Mouse (Mus musculus): ENCODE results near the gene Tph2. TPM values are rescaled to one million over a fixed set of nuclear protein-coding genes. Genes with fewer than 3 reads are reported as not detected.

The Tph2 gene
- polyA plus RNA-seq, 1 experiment from 2014 or later = 0.07 TPM

DNA sequence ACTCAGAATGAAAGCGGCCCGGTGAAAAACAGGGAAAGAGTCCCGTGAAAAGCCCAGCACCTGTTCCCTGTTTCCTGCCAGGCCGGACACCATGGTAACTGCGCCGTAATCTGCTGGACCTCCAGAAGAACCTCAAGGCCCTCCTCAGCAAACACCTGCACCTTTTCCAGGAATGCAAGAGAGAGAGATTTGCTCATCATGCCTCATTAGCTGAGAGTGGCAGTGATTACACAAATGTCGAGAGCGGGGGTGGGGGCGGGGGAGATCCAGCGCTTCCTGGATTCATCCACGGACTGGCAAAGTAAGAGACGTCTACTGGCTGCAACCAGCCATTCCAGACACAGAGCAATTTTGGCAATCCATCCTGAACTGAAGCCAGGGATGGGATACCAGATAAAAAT, 9.2 kb downstream of the Tph2 start:
- no peaks in the 10 kb centered on the region for H3K4me1 ChIP-seq
- 63% methylated on average over 12 of the region's 12 CpGs for WGBS
- H3K27ac ChIP-seq (replicated peaks) = no peak overlapping the region
- H3K4me3 ChIP-seq = no peak overlapping the region
- no peak for DNase-seq (ENCODE audit: low spot score)
- no peaks in the 10 kb centered on the region for H3K9me3 ChIP-seq (replicated peaks)
- no peaks in the 10 kb centered on the region for H3K36me3 ChIP-seq
- H3K27me3 ChIP-seq (ENCODE audit: low read depth, poor library complexity, severe bottlenecking) = no peaks in the 10 kb centered on the region

DNA sequence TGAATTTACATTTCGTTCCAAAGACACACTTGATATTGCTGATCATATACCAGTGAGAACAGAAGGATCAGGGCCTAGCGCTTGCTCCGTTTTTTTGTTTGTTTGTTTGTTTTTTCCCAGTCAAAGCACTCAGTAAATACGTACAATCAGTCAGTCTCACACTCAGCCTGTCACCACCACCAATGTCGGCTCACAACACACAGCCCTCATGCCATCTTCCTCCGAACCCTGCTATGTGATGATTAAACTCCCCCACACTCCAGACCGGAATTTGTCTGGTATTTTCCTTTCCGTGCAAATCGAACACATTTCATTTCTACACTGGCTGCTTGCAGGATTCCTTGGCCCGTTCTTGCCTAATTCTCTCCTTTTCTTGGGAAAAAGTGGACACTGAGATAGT, 11.5 kb downstream of the Tph2 start:
- Histone ChIP-seq H3K9me3 (replicated peaks) (no peaks in the 10 kb centered on the region), H3K27ac (replicated peaks) (no peak overlapping the region), H3K4me3 (no peak overlapping the region), H3K27me3 (ENCODE audit: low read depth, poor library complexity, severe bottlenecking) (no peaks in the 10 kb centered on the region), H3K36me3 (no peaks in the 10 kb centered on the region), H3K4me1 (peaks cover 5% of the 10 kb centered on the region; the same call in 1 of the 2 replicates)
- DNase-seq (ENCODE audit: low spot score) = no peak
- WGBS = 84% methylated on average over 10 of the region's 10 CpGs

DNA sequence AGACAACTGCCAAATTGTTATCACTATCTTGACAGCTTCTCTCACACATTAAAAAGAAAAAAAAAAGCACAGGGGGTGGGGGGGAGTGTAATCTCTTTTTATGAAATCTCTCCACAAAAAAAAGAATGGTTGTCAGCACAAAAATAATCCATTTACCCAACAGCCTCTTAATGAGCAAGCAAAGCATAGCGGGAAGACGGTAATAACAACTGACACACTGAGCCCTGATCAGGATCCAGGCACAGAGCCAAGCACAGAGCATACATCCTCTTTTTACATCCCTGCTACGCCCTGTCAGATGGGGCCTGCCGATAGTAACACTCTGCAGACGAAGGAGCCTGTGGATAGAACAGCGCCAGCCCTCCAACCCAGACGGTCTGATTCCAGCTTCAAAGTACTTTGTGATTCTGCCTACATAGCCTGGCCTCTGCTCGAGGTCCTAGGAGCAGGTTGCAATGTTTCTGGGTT, 13.4 kb downstream of the Tph2 start:
- Histone ChIP-seq H3K36me3 (no peaks in the 10 kb centered on the region), H3K27me3 (ENCODE audit: low read depth, poor library complexity, severe bottlenecking) (no peaks in the 10 kb centered on the region), H3K4me3 (no peak overlapping the region), H3K4me1 (peaks cover 5% of the 10 kb centered on the region; the same call in 1 of the 2 replicates), H3K27ac (replicated peaks) (no peak overlapping the region), H3K9me3 (replicated peaks) (no peaks in the 10 kb centered on the region)
- 83% methylated on average over 8 of the region's 8 CpGs for WGBS
- DNase-seq (ENCODE audit: low spot score) = no peak

DNA sequence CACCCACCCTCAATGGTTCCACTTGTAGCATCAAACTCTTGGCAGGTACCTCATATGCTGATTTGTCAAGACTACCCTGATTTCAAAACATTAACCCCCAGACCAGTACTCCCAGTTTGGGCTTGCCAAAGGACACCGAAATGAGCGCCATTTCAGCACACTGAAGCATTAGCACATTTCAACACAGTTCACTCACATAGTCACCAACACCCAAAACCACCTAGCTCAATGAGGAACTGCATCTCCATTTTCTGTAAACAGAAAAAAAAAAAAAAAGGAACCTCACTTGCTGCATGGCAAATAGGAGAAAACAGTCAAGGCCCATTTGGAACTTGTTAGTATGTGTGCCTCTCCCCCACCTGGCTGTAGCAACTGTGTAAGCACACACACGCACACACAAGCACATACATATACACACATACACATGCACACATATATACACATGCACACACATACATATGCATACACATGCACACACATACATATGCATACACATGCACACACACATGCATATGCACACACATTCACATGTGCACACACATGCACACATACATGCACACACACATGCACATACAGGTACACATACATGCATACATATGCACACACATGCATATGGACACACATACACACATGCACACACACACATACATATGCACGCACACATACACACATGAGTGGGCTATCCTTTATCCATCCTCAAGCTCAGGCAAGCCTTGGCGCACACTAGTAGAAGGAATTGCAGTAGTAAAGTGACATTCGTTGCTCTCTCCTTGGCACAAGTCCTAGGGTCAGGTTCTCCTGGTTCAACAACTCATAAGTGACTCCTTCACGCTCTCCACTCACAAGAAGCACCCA, 14.1 kb downstream of the Tph2 start:
- 94% methylated on average over 7 of the region's 7 CpGs for WGBS

DNA sequence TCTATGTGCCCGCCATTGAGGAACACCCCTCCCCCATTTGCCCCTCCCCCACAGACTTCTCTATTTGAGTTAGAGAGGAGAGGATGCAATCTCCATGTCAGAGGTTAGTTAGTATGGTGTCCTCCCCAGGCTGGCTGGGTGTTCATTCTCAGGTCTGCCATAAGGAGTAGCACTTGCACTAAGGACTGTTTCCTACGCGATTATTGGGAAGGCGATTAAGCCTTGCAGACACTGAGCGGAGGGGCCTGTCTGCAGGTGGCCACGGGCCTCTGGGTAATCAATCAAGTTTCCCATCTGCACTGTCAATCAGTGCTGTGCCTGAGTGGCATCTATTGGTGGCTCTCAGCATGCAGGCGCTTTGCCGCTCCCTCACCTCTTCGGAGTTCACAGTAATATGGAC, 15.4 kb downstream of the Tph2 start:
- Histone ChIP-seq H3K4me3 (no peak overlapping the region), H3K36me3 (no peaks in the 10 kb centered on the region), H3K27ac (replicated peaks) (no peak overlapping the region), H3K4me1 (peaks cover 5% of the 10 kb centered on the region; the same call in 1 of the 2 replicates), H3K9me3 (replicated peaks) (no peaks in the 10 kb centered on the region), H3K27me3 (ENCODE audit: low read depth, poor library complexity, severe bottlenecking) (no peaks in the 10 kb centered on the region)
- 38% methylated on average over 9 of the region's 9 CpGs for WGBS
- DNase-seq (ENCODE audit: low spot score) = no peak

More for the DNA sequence above, 14.1 kb downstream of the Tph2 start:
- Histone ChIP-seq H3K4me1 (peaks cover 5% of the 10 kb centered on the region; the same call in 1 of the 2 replicates), H3K9me3 (replicated peaks) (no peaks in the 10 kb centered on the region), H3K4me3 (no peak overlapping the region), H3K27me3 (ENCODE audit: low read depth, poor library complexity, severe bottlenecking) (no peaks in the 10 kb centered on the region), H3K27ac (replicated peaks) (no peak overlapping the region), H3K36me3 (no peaks in the 10 kb centered on the region)
- DNase-seq (ENCODE audit: low spot score) = no peak

DNA sequence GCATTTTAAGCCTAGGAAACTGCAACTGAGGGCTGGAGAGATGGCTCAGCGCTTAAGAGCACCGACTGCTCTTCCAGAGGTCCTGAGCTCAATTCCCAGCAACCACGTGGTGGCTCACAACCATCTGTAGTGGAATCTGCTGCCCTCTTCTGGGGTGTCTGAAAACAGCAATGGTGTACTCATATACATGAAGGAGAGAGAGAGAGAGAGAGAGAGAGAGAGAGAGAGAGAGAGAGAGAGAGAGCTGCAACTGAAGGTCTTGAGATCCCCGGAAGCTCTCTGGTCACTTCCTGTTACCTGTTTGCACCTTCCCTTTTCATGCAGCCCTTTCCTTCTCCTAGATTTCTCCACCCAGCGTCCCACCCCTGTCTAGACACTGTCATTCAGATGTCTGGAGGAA, 24.5 kb downstream of the Tph2 start:
- WGBS = 65% methylated on average over 5 of the region's 5 CpGs
- H3K4me1 ChIP-seq = 0 out of 2 replicates have a peak, but pooled peaks cover 4% of the 10 kb centered on the region
- H3K27me3 ChIP-seq (ENCODE audit: low read depth, poor library complexity, severe bottlenecking) = no peaks in the 10 kb centered on the region
- no peak for DNase-seq (ENCODE audit: low spot score)
- H3K27ac ChIP-seq (replicated peaks) = no peak overlapping the region
- H3K36me3 ChIP-seq = no peaks in the 10 kb centered on the region
- H3K4me3 ChIP-seq = no peak overlapping the region
- no peaks in the 10 kb centered on the region for H3K9me3 ChIP-seq (replicated peaks)

DNA sequence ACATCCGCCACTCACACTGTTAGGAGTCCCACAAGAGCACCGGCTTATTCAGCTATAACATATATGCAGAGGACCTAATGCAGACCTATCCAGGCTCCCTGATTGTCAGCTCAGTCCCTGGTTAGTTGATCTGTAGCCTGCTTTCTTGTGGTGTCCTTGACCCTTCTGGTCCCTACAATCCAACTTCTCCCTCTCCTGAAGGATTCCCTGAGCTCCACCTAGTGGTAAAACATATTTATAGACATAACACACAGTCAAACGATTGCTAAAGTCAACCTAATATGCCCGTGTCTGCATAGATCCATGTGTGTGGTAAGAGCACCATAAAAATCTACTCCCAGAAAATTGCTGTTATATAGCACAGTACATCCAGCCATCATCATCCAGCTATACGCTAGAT, 37.5 kb downstream of the Tph2 start:
- whole genome bisulfite sequencing = 79% methylated on average over 5 of the region's 5 CpGs
- Histone ChIP-seq H3K9me3 (replicated peaks) (no peaks in the 10 kb centered on the region), H3K4me1 (no peaks in the 10 kb centered on the region), H3K4me3 (no peak overlapping the region), H3K27ac (replicated peaks) (no peak overlapping the region), H3K27me3 (ENCODE audit: low read depth, poor library complexity, severe bottlenecking) (no peaks in the 10 kb centered on the region), H3K36me3 (no peaks in the 10 kb centered on the region)
- DNase-seq (ENCODE audit: low spot score) = no peak

DNA sequence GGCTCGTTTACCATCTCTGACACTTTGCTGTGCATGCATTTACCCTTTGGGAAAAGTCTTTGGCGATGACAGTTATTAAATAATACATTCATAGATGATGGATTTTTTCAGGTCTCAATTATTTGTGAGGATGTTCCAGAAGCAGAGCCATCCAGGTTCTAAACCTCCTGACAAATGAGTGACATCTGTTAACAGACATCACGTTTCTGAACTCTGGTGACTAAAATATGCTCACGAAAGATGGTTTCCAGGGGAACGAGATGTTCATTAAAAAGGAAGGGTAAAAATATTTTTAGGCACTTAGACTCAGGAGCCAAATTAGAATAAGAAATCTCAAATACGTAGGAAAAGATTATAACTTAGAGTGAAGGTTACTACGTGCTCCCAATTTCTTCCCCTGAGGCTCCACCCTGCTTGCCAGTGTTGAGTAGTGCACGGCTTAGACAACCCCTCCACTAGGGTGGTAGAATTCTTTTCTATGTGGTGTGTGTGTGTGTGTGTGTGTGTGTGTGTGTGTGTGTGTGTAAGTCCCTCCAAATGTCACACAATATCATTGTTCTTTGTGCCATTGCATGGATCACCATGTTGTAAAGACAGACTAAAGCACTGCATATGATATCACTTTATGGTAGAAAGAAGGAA, 38.4 kb downstream of the Tph2 start:
- Histone ChIP-seq H3K4me1 (no peaks in the 10 kb centered on the region), H3K36me3 (no peaks in the 10 kb centered on the region), H3K27ac (replicated peaks) (no peak overlapping the region), H3K27me3 (ENCODE audit: low read depth, poor library complexity, severe bottlenecking) (no peaks in the 10 kb centered on the region), H3K9me3 (replicated peaks) (no peaks in the 10 kb centered on the region), H3K4me3 (no peak overlapping the region)
- WGBS = 91% methylated on average over 8 of the region's 8 CpGs
- no peak for DNase-seq (ENCODE audit: low spot score)

DNA sequence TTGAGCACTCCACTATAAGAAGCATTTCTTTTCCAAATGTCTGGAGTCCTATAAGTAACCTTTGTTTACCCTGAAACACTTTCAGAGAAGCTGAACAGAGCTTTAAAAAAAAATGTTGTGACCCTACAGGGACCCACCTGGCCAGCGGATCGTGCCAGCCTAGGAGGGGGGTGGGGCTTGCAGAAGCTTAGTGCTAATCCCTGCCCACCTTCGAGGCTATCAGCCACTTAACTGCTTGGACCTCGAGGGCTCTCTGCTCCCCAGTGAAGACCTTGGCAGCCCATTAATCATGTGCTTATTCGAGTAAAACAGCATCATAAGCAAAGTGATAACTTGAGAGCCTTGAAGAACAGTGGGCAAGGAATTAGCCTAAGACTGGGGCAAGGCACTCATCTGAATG, 40.3 kb downstream of the Tph2 start:
- WGBS = 37% methylated on average over 5 of the region's 5 CpGs
- Histone ChIP-seq H3K36me3 (no peaks in the 10 kb centered on the region), H3K9me3 (replicated peaks) (no peaks in the 10 kb centered on the region), H3K27me3 (ENCODE audit: low read depth, poor library complexity, severe bottlenecking) (no peaks in the 10 kb centered on the region), H3K27ac (replicated peaks) (no peak overlapping the region), H3K4me1 (no peaks in the 10 kb centered on the region), H3K4me3 (no peak overlapping the region)
- no peak for DNase-seq (ENCODE audit: low spot score)

DNA sequence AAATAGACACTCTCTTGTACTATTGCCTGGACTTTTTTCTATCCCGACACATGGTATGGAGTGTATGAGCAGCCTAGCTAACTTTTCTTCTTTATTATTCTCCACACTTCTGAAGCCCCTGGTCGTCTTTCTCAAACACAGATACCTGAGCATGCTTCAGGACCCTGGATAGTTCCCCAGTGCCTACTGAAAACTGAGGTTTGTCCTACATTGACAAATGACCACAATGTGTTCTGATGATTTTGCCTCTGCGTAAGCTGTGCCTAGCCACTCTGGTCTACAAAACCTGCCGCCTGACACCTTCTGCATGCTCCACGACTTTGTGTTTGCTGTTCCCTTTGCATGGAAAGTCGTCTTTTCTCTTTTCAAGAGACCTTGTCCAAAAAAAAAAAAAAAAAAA, 41.2 kb downstream of the Tph2 start:
- Histone ChIP-seq H3K9me3 (replicated peaks) (no peaks in the 10 kb centered on the region), H3K27me3 (ENCODE audit: low read depth, poor library complexity, severe bottlenecking) (no peaks in the 10 kb centered on the region), H3K4me1 (no peaks in the 10 kb centered on the region), H3K27ac (replicated peaks) (no peak overlapping the region), H3K36me3 (no peaks in the 10 kb centered on the region), H3K4me3 (no peak overlapping the region)
- DNase-seq (ENCODE audit: low spot score) = no peak
- 54% methylated on average over 6 of the region's 6 CpGs for WGBS

DNA sequence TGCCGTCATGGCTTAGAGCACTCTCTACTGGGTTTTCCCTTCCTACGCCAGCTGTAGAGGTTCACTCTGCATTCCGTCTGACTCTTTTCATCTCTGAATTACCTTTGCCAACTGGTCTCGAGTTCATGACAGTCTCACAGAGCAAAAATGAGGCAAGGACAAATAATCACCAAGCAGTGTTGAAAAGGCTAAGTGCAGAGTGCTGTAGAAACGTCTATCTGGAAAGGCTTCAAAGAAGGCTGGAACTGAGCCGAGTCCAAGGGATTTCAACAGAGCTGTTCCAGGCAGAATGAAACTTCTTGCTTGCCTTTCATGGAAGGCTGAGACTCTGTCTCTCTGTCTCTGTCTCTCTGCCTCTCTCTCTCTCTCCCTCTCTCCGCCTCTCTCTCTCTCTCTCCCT, 47.8 kb downstream of the Tph2 start:
- 85% methylated on average over 7 of the region's 7 CpGs for WGBS
- H3K4me1 ChIP-seq = no peaks in the 10 kb centered on the region
- no peak overlapping the region for H3K4me3 ChIP-seq
- no peaks in the 10 kb centered on the region for H3K27me3 ChIP-seq (ENCODE audit: low read depth, poor library complexity, severe bottlenecking)
- no peaks in the 10 kb centered on the region for H3K36me3 ChIP-seq
- no peak overlapping the region for H3K27ac ChIP-seq (replicated peaks)
- DNase-seq (ENCODE audit: low spot score) = no peak
- H3K9me3 ChIP-seq (replicated peaks) = no peaks in the 10 kb centered on the region

DNA sequence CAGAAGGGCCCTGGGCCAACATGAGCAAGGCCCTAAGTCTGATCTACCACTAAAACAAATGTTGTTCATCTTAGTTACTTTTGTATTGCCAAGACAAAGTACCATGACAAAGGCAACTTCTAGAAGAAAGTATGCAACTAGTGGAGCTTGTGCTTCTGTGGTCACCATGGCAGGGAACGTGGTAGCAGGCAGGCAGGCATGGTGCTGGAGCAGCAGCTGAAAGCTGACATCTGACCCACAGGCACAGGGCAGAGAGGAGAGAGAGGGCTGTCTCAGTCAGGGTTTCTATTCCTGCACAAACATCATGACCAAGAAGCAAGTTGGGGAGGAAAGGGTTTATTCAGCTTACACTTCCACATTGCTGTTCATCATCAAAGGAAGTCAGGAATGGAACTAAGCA, 56.9 kb downstream of the Tph2 start:
- H3K27ac ChIP-seq (replicated peaks) = no peak overlapping the region
- no peaks in the 10 kb centered on the region for H3K27me3 ChIP-seq (ENCODE audit: low read depth, poor library complexity, severe bottlenecking)
- peaks cover 13% of the 10 kb centered on the region; the same call in 1 of the 2 replicates for H3K4me1 ChIP-seq
- no peak for DNase-seq (ENCODE audit: low spot score)
- H3K9me3 ChIP-seq (replicated peaks) = no peaks in the 10 kb centered on the region
- no peak overlapping the region for H3K4me3 ChIP-seq
- no peaks in the 10 kb centered on the region for H3K36me3 ChIP-seq
- WGBS = 76% methylated on average over 1 of the region's 1 CpGs

DNA sequence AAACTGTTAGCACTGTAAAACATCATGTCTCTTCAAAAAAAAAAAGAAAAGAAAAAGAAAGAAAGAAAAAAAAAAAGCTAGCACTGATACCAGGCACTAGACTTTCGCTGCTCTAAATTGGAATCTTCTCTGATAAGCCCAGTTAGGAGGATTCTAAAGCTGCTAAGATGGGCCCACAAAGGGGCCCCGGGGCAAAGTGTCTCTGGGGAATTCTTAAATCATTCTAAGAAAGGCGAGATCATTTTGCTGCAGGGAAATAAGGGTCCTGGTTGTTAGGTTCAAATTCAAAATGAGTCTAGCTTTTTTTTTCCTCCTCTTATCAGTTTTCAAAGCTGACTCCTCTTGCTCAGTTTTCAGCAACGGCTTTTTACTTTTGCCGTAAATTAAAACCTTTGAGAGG, 59.3 kb downstream of the Tph2 start:
- H3K27ac ChIP-seq (replicated peaks) = no peak overlapping the region
- H3K27me3 ChIP-seq (ENCODE audit: low read depth, poor library complexity, severe bottlenecking) = no peaks in the 10 kb centered on the region
- no peaks in the 10 kb centered on the region for H3K36me3 ChIP-seq
- H3K4me3 ChIP-seq = no peak overlapping the region
- 58% methylated on average over 5 of the region's 5 CpGs for WGBS
- DNase-seq (ENCODE audit: low spot score) = no peak
- H3K4me1 ChIP-seq = peaks cover 13% of the 10 kb centered on the region; the same call in 1 of the 2 replicates
- H3K9me3 ChIP-seq (replicated peaks) = no peaks in the 10 kb centered on the region
